Mouse (Mus musculus) neutrophil, adult 5-6 weeks (primary cell): Measurements from ENCODE around the gene Plekhg5. TPM values are rescaled to one million over a fixed set of nuclear protein-coding genes. Genes with fewer than 3 reads are reported as not detected.

Experiments
- ATAC-seq: fragments of 151-379, 151-347 bp; 2 replicates; pipeline ENCODE4 v1.8.0; 2017; ENCODE audit warnings: mild to moderate bottlenecking, moderate TSS enrichment; ENCODE audit not compliant: insufficient number of reproducible peaks, poor library complexity, low FRiP score, severe bottlenecking; ENCODE audit errors: extremely low read depth
- total RNA-seq: library from RNA; stranded (forward); fragments of 200-1000 nt; gene quantifications from 2 replicates; pipeline ENCODE4 v1.2.3, GENCODE M21; 2017

Gene Plekhg5
- total RNA-seq, 1 experiment from 2014 or later: 0.81 TPM

DNA sequence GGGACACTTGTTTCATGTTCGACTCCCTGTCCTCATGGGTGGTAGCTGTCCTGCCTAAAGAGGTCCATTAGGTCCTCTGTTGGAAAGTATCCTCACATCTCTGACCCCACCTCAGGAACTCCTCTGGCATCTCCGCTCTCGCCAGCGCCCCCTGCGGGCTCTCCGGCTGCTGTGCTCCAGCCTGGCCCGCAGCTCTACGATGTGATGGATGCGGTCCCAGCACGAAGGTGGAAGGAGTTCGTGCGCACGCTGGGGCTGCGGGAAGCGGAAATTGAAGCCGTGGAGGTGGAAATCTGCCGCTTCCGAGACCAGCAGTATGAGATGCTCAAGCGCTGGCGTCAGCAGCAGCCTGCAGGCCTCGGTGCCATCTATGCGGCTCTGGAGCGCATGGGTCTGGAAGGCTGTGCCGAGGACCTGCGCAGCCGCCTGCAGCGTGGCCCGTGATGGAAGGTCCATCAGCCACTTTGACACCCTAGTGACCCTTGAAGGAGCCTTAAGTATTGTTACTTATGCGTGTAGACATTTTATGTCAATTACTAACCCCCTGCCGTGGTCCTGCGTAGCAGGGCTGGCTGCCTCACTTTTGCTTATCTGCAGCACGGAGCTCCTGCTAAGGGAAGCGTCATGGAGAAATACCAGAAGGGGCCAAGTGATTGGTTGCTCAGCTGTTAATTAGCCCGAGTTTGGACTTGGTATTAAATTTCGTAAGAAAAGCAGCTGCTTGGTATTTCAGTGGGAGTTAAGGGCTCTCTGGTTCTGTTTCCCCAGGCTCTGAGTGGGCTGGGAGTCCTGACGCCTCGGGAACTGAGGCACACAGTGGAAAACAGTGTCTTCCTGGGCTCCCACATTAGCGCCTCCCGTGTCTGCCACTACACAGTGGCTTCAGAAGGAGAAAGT is 47.3 kb downstream of the Plekhg5 start:
- ATAC-seq: no peak

DNA sequence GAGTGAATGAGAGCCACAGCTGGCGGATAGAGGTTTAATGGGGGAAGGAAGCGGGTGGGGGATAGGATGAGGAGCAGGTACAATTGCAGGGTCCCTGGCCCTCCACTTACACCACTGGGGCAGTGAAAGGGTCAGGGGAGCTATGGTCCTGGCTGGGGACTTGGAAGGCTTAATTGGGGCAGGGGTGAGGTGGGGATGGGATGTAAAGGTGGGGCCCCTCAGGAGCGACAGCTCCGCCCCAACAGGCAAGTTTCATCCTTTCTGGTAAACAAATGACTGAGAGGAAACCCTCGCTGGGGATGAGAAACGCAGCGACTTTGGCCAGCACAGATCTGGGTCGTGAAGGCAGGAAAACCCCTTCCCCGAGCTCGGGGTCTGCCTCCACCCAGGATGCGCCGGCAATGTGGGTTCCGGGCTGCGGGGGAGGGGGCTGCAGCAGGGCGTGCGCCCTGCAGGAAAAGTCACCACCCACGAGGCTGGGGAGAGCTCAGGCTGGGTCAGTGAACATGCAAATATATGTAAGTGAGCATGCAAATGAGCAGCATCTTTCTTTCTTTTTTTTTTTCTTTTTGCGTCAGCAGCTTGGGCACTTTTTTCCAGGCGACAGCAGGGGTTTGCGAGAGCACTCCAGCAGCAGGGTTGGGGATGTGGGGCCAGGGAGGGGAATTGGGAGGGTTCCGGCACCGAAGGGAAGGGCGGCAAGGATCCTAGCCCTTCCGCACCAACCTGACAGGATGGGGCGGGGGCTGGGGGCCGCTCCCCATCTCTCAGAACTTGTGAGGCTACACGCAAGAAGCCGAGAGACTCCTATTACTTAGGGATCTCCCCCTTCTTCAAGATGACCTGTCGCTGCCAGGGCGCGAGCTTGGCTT is 48.2 kb downstream of the Plekhg5 start:
- 0 out of 2 replicates have a peak, but pooled peaks have one; percentile 17 for ATAC-seq

DNA sequence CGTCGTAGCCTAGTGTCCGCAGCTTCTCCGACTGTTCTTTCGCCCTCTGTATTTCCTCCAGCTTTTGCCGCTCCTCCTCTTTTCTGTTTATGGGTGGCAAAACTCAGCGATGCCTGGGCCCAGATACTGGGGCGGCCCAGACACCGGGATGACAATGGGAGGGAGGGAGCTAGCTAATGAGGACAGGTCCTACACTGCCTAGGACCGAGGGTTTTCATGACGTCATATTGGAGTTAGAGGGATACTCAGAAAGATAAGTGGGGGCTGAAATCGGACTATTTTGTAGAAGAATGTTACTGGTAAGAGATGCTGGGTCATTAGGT is 48.8 kb downstream of the Plekhg5 start:
- no peak for ATAC-seq

DNA sequence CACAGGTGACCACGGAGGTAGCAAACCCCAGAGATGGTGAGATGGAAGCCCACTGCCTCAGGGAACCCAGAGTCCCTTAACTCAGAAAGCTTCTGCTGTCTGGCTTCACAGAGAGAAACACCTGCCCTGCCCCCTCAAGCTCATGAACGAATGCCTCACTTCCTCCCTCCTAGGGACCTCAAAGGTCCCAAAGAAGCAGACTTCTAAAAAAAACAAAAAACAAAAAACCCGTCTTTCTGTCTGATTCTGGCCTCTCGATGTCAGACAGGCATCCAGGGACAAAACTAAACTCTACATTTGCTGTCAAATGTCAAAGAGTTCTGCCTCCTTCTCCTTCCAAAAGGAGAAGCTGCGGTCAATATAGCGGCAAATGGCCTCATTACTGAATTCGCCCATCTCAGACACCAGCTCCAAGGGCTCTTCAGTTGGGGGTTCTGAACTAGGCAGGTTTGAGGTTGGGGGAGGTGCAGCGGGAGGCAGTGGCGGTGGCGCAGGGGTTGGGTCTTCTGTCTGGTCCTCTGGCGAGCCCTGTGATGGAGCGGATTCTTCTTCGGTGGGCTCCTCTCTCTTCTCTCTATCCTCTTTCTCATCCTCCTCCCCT is 52.2 kb downstream of the Plekhg5 start:
- no peak for ATAC-seq

DNA sequence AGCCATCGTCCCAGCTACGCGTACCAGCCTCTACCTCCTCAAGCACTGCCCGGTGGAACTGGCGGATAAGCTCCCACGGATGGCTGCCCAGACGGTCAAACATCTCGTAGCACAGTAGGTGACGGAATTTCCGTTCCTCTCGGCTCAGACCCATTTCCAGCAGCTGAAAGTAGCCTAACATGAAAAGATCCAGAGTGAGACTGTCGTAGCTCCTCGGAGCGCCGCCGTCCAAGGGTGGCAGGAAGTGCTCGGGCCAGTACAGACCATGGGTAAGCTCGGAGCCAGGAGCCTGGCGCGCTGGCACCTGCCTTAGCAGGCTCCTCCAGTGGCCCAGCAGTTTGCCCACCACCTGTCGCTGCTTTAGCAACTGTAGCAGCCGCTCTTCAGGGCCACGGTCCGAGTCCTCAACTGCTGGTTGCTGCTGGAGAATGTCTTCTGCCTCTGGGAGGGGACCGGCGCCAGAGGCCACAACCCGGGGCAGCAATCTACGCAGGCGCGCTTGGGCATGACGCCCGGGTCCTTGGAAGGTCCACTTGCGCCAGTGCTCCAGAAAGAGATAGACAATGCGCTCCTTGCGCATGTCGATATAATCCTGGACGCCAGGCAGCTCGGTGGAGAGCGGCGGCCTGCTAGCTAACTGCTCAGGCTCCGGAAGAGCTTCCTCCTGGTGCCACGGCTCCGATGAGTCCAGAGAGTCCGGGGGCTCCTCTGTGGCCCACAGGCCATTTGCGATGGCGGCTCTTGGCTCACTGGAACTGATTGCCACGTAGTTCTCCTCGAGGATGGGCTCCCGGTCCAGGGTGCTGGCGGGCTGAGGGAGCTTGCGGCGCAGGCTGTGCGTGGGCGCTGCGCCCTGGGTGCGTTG is 53.1 kb downstream of the Plekhg5 start:
- ATAC-seq: no peak

DNA sequence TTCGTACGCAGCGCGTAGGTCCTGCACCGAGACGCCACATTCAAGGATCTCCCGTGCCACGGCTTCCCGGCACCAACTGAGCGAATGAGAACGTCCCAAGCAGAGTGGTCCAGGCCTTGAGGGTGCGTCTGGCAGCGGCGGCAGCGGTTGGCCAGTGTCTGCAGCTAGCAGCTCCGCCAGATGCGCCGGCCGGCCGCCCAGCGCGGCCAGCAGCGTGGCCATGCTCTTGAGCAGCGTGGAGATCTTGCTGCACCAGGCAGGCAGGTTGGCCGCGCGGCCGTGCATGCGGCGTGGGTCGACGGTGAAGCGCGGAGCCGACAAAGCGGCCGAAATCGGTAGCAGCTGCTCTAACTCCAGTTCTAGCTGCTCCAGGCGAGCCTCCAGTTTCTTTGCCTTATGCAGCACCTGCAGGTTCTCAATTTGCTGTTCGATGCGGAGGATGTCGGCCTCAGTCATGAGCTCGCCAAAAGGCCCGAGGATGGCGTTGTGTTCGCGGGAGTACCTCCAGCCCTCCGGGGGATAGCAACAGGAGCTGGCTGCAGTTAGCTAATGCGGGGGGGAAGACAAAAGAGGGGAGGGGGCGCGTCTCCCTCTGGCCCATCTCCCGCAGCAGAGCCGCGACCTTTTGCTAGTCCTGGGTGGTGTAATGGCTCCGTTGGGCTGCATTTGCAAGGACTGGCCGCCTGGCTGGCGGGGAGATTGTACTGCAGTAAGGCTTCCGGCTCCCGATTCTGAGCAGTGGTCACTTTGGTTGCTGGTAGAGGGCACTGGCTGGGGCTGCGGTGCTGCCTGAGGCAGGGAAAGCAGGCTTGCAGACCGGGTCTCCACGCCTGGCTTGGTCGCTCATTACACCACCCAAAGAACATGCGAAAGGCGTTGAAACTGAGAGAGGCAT is 54.0 kb downstream of the Plekhg5 start:
- no peak for ATAC-seq

DNA sequence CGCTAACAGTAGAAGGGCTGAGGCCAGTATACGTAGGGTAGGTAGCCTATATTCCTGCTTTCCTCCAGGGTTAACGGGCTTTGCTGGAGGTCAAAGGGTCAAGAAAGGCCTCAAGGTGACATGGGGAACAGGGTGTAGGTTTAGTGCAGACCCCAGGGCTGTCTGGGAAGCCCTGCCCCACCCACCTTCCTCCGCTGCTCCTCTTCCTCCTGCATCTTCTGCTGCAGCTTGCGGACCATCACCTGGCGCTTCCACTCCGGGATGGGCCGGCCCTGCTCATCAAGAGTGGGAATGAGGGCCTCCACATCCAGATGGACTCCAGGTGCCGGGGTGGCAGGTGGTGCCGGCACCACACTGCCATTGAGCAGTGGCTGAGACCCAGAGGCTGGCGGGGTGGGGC is 55.6 kb downstream of the Plekhg5 start:
- no peak for ATAC-seq

DNA sequence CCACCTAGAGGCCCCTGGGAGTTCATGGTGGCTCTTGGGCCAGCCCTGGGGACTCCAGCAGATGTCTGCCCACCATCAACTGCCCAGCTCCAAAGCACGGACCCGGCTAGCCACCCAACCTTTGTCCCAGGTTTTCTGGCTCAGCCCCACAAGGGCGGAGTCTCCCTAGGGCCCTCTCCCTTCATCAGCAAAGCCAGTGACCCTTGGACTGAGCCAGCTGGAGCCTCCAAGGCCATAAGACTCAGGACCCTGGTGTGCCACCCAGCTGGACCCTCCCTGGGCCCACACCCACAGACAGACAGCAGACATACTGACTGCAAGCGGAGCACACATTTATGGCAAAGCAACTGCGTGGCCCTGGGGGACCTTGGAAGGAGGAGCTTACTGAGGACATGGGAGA is 56.5 kb downstream of the Plekhg5 start:
- no peak for ATAC-seq

DNA sequence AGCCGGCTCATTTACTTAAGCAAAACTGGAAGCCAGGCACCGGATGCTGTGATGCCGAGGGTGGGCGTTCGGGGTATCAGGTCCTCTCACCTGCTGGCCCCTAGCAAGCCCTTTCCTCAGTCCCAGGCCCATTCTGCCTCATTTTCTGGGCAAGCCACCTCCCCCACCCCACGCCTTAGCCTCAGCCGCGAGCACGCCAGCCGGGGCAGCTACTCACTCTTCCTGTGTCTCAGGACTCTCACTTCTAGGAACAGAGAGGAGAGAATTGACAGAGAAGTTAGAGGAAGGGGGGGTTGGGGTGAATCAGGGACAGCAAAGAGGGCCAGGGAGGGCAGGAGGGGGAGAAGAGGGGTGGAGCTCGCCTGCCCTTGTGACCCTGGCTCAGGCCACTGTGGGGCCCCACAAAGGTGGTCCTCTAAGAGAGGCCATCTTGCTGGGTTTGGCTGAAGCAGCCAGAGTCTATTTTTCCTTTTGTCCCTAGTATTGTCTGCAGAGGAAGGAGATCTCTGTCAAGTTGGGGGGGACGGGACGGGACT is 57.2 kb downstream of the Plekhg5 start:
- ATAC-seq: no peak

DNA sequence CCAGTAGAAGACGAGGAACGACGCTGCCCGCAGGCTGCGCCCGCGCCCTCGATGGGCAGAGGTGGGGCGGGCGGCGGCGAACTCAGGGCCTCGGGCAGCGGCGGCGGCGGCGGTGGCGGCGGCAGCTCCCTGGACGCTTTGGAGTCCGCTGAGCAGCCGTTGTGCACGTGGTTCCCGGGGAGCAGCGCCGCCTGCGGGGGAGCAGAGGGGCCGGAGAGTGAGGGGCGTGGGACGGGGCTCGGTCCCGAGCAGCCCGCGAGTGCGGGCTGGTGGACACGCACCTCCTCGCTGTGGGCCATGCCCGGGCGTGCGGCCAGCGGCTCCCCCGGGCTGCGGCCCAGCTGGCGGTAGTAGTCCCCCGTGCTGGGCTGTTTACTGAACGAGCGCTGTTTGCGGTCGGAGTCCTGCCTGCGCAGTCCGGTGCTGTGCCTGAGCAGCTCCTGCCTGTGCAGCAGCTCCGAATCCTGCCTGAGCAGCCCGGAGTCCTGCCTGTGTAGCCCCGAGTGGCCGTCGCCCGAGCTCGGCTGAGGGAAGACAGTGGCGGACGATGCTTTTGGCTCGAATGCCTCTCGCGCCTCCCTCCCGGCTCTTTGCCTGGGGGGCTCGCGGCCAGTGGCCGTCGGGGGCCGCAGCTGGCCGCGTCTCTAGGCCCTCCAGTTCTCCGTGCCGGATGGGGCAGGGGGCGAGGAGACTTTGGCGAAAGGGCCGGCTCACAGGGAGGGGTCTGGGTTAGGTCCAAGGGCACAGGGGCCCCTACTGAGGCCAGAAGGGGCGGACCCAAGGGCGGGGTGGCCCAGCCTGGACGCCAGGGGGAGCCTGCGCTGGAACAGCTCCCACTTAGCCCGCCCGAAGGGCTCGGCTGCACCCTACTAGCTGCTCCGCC is 58.7 kb downstream of the Plekhg5 start:
- ATAC-seq: 0 out of 2 replicates have a peak, but pooled peaks have one; percentile 25

DNA sequence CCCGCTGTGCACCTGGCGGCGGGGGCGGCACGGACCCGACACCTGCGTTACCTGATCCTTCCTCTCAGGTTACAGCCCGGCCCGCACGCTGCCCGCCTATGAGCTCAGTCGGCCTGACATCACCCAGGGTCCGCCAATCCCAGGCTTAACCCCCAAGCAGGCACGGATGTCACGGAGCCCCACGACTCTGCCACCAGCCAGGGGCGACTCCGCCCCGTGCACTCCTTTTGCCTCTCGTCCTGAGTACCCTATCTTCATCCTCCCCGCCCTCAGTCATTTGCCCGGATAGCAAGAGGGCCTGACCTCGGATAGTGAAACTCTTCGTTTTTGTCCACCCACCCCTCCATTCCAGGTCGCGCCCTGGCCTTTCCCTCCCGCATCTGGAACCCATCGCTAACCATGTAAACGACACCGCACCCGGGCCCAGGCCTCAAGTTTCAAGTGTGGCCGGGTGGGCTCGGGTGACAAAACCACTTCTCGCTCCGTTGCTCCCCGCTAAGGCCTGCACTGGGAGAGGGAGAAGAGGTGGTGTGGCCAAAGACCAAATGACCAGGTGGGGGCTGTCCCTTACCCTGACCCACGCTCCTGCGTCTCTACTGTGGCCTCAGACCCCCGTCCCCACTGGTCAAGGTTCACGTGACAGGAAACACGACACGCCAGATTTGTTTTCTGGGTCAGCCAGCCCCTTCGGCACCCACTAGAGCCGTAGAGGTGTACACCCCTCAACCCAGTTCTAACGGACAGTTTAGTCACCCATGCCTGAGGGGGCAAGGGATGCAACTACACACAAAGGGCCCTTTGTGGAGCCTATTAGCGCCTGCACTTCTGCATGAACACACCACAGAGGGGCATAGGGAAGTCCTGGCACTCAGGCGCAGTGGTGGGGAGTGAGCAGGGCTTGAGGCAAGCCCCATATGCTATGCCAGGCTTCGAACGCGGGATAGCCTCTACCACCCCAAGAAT is 59.8 kb downstream of the Plekhg5 start:
- no peak for ATAC-seq

DNA sequence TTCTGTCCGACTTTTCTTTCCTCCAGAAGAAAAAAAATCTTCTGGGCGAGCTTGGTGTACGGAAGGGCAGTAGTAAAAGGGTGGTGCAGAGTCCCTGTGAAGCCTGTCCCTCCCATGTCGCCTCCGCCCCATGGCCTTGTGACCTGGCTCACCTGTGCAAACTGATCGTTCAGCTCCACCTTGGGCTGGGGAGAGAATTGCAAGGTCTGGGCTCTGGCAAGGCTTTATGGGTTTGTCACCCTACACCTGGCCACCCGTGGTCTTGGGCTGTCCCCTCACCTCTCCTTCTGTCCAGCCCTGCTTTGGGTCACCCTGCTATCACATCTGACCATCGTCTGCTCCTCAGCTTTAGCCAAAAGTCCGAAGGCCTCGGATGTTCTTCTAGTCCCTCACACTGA is 60.5 kb downstream of the Plekhg5 start:
- ATAC-seq: no peak

DNA sequence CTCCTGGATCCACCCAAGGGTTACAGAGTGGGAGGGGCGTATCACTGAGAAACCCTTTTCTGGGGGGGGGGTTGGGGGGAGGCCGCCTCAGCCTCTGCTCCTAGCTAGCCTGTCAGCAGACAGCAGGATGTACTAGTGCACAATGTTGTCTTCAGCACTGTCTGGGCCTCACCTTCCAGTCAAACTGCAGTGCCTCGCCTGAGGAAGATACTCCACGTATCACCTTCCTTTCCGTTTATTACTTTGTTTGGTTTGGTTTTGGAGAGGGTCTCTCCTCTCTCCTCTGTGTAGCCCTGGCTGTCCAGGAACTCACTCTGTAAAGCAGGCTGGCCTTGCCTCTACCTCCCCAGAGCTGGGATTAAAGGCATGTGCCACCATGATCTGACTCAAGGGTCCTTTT is 60.9 kb downstream of the Plekhg5 start:
- no peak for ATAC-seq

DNA sequence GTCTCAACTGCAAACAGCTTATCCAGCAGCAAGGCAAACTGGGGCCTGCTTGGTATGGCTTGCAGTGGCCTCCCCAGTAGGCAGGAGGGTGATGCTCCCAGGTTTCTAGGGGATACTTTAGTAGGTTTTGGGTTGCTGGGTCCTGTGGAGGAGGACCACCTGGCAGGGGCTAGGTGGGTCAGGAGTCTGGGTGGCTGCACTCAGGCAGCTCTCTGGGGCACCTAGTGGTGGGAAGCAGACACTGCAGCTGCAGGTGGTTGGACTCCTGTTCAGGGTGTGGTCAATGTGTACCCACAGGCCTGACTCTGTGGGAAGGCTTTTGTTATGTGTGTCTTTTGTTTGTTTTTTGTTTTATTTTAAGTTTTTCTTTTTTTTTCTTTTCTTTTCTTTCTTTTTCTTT is 62.2 kb downstream of the Plekhg5 start:
- no peak for ATAC-seq

DNA sequence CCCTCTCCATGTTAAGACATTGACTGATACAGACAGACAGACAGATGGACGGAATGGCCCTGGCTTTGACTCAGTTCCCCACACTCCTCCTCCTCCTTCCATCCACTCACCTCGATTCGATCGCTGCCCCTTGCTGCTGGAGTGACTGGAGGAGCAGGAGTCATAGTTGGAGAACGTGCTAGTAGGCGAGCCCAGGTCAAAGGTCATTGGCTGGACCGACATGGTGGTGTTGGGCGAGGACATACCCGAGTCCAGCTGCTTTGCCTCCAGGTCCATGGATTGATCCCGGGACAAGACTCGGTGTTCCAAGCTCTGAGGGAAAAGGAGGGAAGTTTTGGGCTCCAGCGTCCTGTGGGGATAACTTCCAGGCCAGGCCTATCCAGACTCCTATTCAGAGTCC is 63.1 kb downstream of the Plekhg5 start:
- ATAC-seq: no peak
